Mouse (Mus musculus): Measurements from ENCODE around the gene Atp5h. TPM values are rescaled to one million over a fixed set of nuclear protein-coding genes. Genes with fewer than 3 reads are reported as not detected.
"Not testable (repeated sequence)": the region's sequence is repeated elsewhere in the genome, so short reads cannot be mapped to it uniquely, and the experiment has no call there.

The Atp5h gene
- polyA plus RNA-seq, 1 experiment from 2014 or later = 2,271 TPM

DNA sequence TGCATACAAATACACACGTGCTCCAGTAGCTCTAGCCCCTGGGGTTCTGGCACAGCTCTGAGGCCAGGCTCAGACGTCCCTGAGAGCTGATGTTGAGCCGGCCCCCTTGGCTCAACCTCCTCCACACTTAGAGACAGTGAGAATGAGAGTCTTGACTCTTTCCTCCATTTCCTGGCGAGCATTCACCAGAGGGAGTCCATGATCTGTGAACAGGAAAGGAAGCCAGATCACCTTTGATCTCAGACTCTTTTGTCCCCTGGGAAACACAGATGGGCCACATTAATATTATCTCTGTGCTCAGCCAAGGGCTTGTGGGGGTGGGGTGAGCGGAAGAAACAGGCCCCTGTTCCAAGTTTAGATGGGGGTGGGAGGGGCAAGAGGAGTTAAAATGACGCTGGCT is 37.6 kb upstream of the Atp5h start:
- H3K9me3 ChIP-seq (ENCODE audit: control insufficient read depth, low read length) = no peaks in the 10 kb centered on the region
- no peaks in the 10 kb centered on the region for H3K27me3 ChIP-seq (ENCODE audit: control insufficient read depth, insufficient read depth, low read length)
- peak overlapping the region in 1 of 2 experiments; percentile 8; a peak in 1 of 4 replicates for H3K27ac ChIP-seq (replicated peaks in 1 of 2; ENCODE audit: control insufficient read depth in 1 of 2, insufficient read depth in 1 of 2, low read depth in 2 of 2, low read length in 2 of 2)
- no peak overlapping the region for H3K4me2 ChIP-seq (ENCODE audit: low read length)
- no peak overlapping the region for H3K9ac ChIP-seq (ENCODE audit: low read length)
- peaks cover 12 to 14% of the 10 kb centered on the region in 2 experiments for H3K4me1 ChIP-seq (ENCODE audit: control insufficient read depth in 2 of 2, insufficient read depth in 2 of 2, low read length in 2 of 2)
- 24% methylated on average over 6 of the region's 6 CpGs for WGBS
- H3K36me3 ChIP-seq (ENCODE audit: control insufficient read depth, insufficient read depth, low read length) = no peaks in the 10 kb centered on the region
- no peak overlapping the region for H3K4me3 ChIP-seq (ENCODE audit: control insufficient read depth in 1 of 2, insufficient read depth in 1 of 2, low read depth in 1 of 2, low read length in 2 of 2)
- no peak for ATAC-seq (ENCODE audit: insufficient number of reproducible peaks, insufficient read depth, low FRiP score, low read depth)

DNA sequence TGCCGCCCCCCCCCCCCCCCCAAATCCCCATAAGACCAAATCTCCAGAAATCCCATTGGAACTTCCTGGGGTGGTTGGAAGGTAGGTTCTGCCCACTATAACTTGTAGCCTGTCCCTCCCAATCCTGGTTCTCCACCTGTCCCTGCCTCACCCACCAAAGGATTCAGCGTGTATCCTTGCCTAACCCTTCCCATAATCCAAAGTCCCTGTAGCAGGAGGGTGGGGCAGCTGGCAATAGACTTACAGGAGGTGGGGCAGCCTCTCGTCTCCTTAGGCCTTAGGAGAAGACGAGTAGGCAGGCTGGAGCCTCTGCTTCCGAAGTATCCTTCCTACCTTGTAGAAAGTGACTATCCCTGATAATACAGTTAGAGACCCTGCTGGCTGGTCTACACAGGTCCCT is 36.4 kb upstream of the Atp5h start:
- H3K4me1 ChIP-seq (ENCODE audit: control insufficient read depth in 2 of 2, insufficient read depth in 2 of 2, low read length in 2 of 2) = peaks cover 12 to 14% of the 10 kb centered on the region in 2 experiments
- no peaks in the 10 kb centered on the region for H3K36me3 ChIP-seq (ENCODE audit: control insufficient read depth, insufficient read depth, low read length)
- H3K9me3 ChIP-seq (ENCODE audit: control insufficient read depth, low read length) = no peaks in the 10 kb centered on the region
- H3K9ac ChIP-seq (ENCODE audit: low read length) = no peak overlapping the region
- no peaks in the 10 kb centered on the region for H3K27me3 ChIP-seq (ENCODE audit: control insufficient read depth, insufficient read depth, low read length)
- no peak overlapping the region for H3K4me3 ChIP-seq (ENCODE audit: control insufficient read depth in 1 of 2, insufficient read depth in 1 of 2, low read depth in 1 of 2, low read length in 2 of 2)
- H3K27ac ChIP-seq (replicated peaks in 1 of 2; ENCODE audit: control insufficient read depth in 1 of 2, insufficient read depth in 1 of 2, low read depth in 2 of 2, low read length in 2 of 2) = no peak overlapping the region
- H3K4me2 ChIP-seq (ENCODE audit: low read length) = no peak overlapping the region
- ATAC-seq (ENCODE audit: insufficient number of reproducible peaks, insufficient read depth, low FRiP score, low read depth) = no peak
- 88% methylated on average over 5 of the region's 5 CpGs for WGBS

DNA sequence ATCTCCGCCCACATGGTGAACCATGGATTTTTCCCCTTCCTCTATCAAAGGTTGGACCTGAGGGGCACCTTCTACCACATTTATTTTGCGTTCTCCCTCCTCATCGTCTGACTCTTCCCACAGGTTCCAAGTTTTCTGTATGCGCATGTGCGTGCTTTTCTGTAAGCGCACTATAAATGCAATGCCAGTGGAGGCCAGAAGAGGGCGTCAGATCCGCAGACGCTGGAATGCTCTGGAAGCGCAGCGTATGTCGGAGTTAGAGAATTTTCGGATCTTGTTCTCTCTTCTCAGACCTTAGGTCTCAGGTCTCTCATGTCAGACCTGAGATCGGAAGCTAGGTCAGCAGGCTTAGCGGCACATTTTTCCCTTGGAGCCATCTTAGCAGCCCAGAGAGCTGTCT is 35.9 kb upstream of the Atp5h start:
- Histone ChIP-seq H3K4me1 (ENCODE audit: control insufficient read depth in 2 of 2, insufficient read depth in 2 of 2, low read length in 2 of 2) (peaks cover 12 to 14% of the 10 kb centered on the region in 2 experiments), H3K36me3 (ENCODE audit: control insufficient read depth, insufficient read depth, low read length) (no peaks in the 10 kb centered on the region), H3K9me3 (ENCODE audit: control insufficient read depth, low read length) (no peaks in the 10 kb centered on the region), H3K4me3 (ENCODE audit: control insufficient read depth in 1 of 2, insufficient read depth in 1 of 2, low read depth in 1 of 2, low read length in 2 of 2) (no peak overlapping the region), H3K27me3 (ENCODE audit: control insufficient read depth, insufficient read depth, low read length) (no peaks in the 10 kb centered on the region), H3K27ac (replicated peaks in 1 of 2; ENCODE audit: control insufficient read depth in 1 of 2, insufficient read depth in 1 of 2, low read depth in 2 of 2, low read length in 2 of 2) (no peak overlapping the region), H3K4me2 (ENCODE audit: low read length) (no peak overlapping the region), H3K9ac (ENCODE audit: low read length) (no peak overlapping the region)
- WGBS = 87% methylated on average over 15 of the region's 15 CpGs
- no peak for ATAC-seq (ENCODE audit: insufficient number of reproducible peaks, insufficient read depth, low FRiP score, low read depth)

DNA sequence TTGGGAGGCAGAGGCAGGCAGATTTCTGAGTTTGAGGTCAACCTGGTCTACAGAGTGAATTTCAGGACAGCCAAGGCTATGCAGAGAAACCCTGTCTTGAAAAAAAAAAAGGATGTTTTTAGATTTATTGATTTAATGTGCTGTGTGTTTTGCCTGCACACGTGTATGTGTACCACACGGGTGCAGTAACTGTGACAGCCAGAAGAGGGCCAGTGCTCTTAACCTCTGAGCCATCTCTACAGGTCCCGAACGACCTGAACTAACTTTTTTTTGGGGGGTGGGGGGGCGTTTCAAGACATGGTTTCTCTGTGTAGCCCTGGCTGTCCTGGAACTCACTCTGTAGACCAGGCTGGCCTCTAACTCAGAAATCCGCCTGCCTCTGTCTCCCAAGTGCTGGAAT is 35.1 kb upstream of the Atp5h start:
- peaks cover 12 to 14% of the 10 kb centered on the region in 2 experiments for H3K4me1 ChIP-seq (ENCODE audit: control insufficient read depth in 2 of 2, insufficient read depth in 2 of 2, low read length in 2 of 2)
- not testable (repeated sequence) for ATAC-seq (ENCODE audit: insufficient number of reproducible peaks, insufficient read depth, low FRiP score, low read depth); H3K27me3 ChIP-seq (ENCODE audit: control insufficient read depth, insufficient read depth, low read length); H3K4me3 ChIP-seq (ENCODE audit: control insufficient read depth in 1 of 2, insufficient read depth in 1 of 2, low read depth in 1 of 2, low read length in 2 of 2); H3K4me2 ChIP-seq (ENCODE audit: low read length); H3K27ac ChIP-seq (replicated peaks in 1 of 2; ENCODE audit: control insufficient read depth in 1 of 2, insufficient read depth in 1 of 2, low read depth in 2 of 2, low read length in 2 of 2); H3K9ac ChIP-seq (ENCODE audit: low read length); H3K36me3 ChIP-seq (ENCODE audit: control insufficient read depth, insufficient read depth, low read length); H3K9me3 ChIP-seq (ENCODE audit: control insufficient read depth, low read length)
- 85% methylated on average over 6 of the region's 6 CpGs for WGBS

DNA sequence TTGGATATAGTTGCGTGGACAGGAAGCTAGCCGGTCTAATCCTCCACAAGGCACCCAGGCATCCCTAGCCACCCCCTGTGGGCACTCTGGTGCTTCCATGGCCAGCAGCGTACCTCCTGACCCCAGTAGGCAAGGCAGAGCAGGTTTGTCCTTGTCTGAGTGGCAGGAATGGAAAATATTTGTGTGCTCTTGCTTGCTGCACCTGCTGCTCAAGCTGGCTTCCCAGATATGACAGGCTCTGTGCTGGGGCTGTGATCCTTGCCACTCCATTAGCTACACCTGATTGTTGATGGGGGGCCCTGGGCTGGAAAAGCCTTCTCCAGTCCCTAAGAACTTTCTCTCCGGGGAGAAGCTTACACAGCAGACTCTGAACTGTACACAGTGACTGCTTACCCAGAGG is 33.5 kb upstream of the Atp5h start:
- H3K36me3 ChIP-seq (ENCODE audit: control insufficient read depth, insufficient read depth, low read length) = no peaks in the 10 kb centered on the region
- WGBS = 50% methylated on average over 4 of the region's 4 CpGs
- no peak overlapping the region; the same call in 1 of the 2 replicates for H3K9ac ChIP-seq (ENCODE audit: low read length)
- no peak overlapping the region for H3K27ac ChIP-seq (replicated peaks in 1 of 2; ENCODE audit: control insufficient read depth in 1 of 2, insufficient read depth in 1 of 2, low read depth in 2 of 2, low read length in 2 of 2)
- peaks cover 17 to 21% of the 10 kb centered on the region in 2 experiments for H3K4me1 ChIP-seq (ENCODE audit: control insufficient read depth in 2 of 2, insufficient read depth in 2 of 2, low read length in 2 of 2)
- H3K4me2 ChIP-seq (ENCODE audit: low read length) = no peak overlapping the region
- no peak for ATAC-seq (ENCODE audit: insufficient number of reproducible peaks, insufficient read depth, low FRiP score, low read depth)
- no peak overlapping the region for H3K4me3 ChIP-seq (ENCODE audit: control insufficient read depth in 1 of 2, insufficient read depth in 1 of 2, low read depth in 1 of 2, low read length in 2 of 2)
- H3K9me3 ChIP-seq (ENCODE audit: control insufficient read depth, low read length) = no peaks in the 10 kb centered on the region
- no peaks in the 10 kb centered on the region for H3K27me3 ChIP-seq (ENCODE audit: control insufficient read depth, insufficient read depth, low read length)

DNA sequence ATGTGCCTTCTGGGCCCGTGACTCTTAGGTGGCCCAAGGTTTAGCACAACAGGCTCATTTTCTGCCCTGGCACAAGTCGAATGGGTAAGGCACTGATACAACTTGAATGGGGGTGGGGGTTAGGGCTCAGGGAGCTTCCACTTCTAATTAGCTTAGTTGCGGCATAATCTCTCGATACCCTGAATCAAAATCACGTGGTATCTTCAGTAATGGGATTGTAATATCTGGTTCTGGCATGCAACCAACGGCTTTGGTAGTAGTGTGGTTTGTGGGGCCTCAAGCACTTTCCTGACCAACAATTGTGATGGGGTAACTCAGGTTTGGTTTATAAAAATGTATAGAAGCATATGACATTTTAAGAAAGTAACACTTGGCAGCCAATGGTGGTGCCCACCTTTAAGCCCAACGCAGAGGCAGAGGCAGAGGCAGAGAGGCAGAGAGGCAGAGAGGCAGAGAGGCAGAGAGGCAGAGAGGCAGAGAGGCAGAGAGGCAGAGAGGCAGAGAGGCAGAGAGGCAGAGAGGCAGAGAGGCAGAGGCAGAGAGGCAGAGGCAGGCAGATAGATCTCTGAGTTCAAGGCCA is 32.6 kb upstream of the Atp5h start:
- no peak for ATAC-seq (ENCODE audit: insufficient number of reproducible peaks, insufficient read depth, low FRiP score, low read depth)
- Histone ChIP-seq H3K9me3 (ENCODE audit: control insufficient read depth, low read length) (no peaks in the 10 kb centered on the region), H3K4me1 (ENCODE audit: control insufficient read depth in 2 of 2, insufficient read depth in 2 of 2, low read length in 2 of 2) (peaks cover 18 to 23% of the 10 kb centered on the region in 2 experiments), H3K36me3 (ENCODE audit: control insufficient read depth, insufficient read depth, low read length) (no peaks in the 10 kb centered on the region), H3K27ac (replicated peaks in 1 of 2; ENCODE audit: control insufficient read depth in 1 of 2, insufficient read depth in 1 of 2, low read depth in 2 of 2, low read length in 2 of 2) (no peak overlapping the region), H3K27me3 (ENCODE audit: control insufficient read depth, insufficient read depth, low read length) (no peaks in the 10 kb centered on the region), H3K4me2 (ENCODE audit: low read length) (no peak overlapping the region), H3K9ac (ENCODE audit: low read length) (no peak overlapping the region), H3K4me3 (ENCODE audit: control insufficient read depth in 1 of 2, insufficient read depth in 1 of 2, low read depth in 1 of 2, low read length in 2 of 2) (no peak overlapping the region)
- WGBS = 80% methylated on average over 7 of the region's 7 CpGs

DNA sequence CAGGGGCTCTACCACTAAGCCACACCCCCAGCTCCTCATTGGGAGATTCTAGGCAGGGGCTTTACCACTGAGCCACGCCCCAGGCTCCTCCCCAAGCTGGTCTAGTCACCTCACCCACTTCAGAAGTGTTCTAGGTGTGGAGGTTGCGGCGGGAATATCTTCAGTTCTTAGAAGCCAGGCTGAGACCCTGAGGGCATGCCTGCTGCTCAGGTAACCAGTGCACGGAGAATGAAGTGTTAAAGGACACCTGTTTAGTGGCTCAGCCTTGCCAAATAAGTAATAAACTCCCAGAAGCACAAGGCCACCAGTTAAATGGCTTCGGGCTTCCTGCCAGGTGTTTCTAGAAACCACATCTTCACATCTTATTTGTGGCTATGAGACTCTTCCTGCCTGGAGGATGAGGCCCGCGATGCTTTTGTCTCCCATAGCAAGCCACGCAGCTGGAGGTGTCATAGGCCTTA is 32.0 kb upstream of the Atp5h start:
- 86% methylated on average over 8 of the region's 8 CpGs for WGBS
- Histone ChIP-seq H3K4me2 (ENCODE audit: low read length) (no peak overlapping the region), H3K27ac (replicated peaks in 1 of 2; ENCODE audit: control insufficient read depth in 1 of 2, insufficient read depth in 1 of 2, low read depth in 2 of 2, low read length in 2 of 2) (no peak overlapping the region), H3K4me1 (ENCODE audit: control insufficient read depth in 2 of 2, insufficient read depth in 2 of 2, low read length in 2 of 2) (peaks cover 19 to 25% of the 10 kb centered on the region in 2 experiments), H3K9me3 (ENCODE audit: control insufficient read depth, low read length) (no peaks in the 10 kb centered on the region), H3K27me3 (ENCODE audit: control insufficient read depth, insufficient read depth, low read length) (no peaks in the 10 kb centered on the region), H3K9ac (ENCODE audit: low read length) (no peak overlapping the region), H3K36me3 (ENCODE audit: control insufficient read depth, insufficient read depth, low read length) (no peaks in the 10 kb centered on the region), H3K4me3 (ENCODE audit: control insufficient read depth in 1 of 2, insufficient read depth in 1 of 2, low read depth in 1 of 2, low read length in 2 of 2) (no peak overlapping the region)
- ATAC-seq (ENCODE audit: insufficient number of reproducible peaks, insufficient read depth, low FRiP score, low read depth) = no peak

DNA sequence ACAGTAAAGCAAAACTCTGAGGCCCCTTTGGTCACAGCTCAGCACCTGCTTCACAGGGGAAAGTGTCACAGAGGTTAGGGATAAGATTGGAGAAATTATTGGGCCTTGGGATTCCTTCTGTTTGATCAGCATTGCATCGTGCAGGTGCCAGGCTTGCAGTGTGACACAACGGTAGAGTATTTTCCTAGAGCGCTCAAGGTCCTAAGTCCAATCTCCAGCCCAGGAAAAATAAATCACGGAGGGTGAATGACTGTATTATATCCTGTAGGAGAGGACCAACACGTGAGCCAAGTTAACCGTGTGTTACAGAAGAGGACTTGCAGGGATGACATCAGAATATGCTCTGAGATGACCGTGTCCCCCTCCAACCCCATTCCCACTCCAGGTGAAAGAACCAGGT is 30.4 kb upstream of the Atp5h start:
- no peak overlapping the region for H3K9ac ChIP-seq (ENCODE audit: low read length)
- peaks cover 25 to 33% of the 10 kb centered on the region in 2 experiments for H3K4me1 ChIP-seq (ENCODE audit: control insufficient read depth in 2 of 2, insufficient read depth in 2 of 2, low read length in 2 of 2)
- no peak overlapping the region for H3K4me3 ChIP-seq (ENCODE audit: control insufficient read depth in 1 of 2, insufficient read depth in 1 of 2, low read depth in 1 of 2, low read length in 2 of 2)
- no peaks in the 10 kb centered on the region for H3K36me3 ChIP-seq (ENCODE audit: control insufficient read depth, insufficient read depth, low read length)
- H3K27ac ChIP-seq (replicated peaks in 1 of 2; ENCODE audit: control insufficient read depth in 1 of 2, insufficient read depth in 1 of 2, low read depth in 2 of 2, low read length in 2 of 2) = no peak overlapping the region
- no peaks in the 10 kb centered on the region for H3K9me3 ChIP-seq (ENCODE audit: control insufficient read depth, low read length)
- ATAC-seq (ENCODE audit: insufficient number of reproducible peaks, insufficient read depth, low FRiP score, low read depth) = no peak
- H3K4me2 ChIP-seq (ENCODE audit: low read length) = no peak overlapping the region
- no peaks in the 10 kb centered on the region for H3K27me3 ChIP-seq (ENCODE audit: control insufficient read depth, insufficient read depth, low read length)
- 89% methylated on average over 7 of the region's 7 CpGs for WGBS
